Mouse (Mus musculus) cerebellum, postnatal 25 days (tissue): ENCODE data around the gene Phb.
"Not testable (repeated sequence)": the region's sequence is repeated elsewhere in the genome, so short reads cannot be mapped to it uniquely, and the experiment has no call there.

Experiments used
- DNase-seq, 2 experiments: peaks; one replicate each; pipeline ENCODE4 v3.0.0; 2021; ENCODE audit warnings: mixed read lengths in 2 of 2

Gene Phb

GRCm38 (mm10) chr11:95650981-95651380, 15.8 kb upstream of the Phb start:
- peak in 1 of 2 experiments; percentile 17 for DNase-seq

- no peak for DNase-seq
Observed at GRCm38 (mm10) chr11:95657449-95657848, 9.3 kb upstream of the Phb start.

GRCm38 (mm10) chr11:95667177-95667576, 420 bp downstream of the Phb start:
- DNase-seq = peak in 1 of 2 experiments; percentile 38

DNA sequence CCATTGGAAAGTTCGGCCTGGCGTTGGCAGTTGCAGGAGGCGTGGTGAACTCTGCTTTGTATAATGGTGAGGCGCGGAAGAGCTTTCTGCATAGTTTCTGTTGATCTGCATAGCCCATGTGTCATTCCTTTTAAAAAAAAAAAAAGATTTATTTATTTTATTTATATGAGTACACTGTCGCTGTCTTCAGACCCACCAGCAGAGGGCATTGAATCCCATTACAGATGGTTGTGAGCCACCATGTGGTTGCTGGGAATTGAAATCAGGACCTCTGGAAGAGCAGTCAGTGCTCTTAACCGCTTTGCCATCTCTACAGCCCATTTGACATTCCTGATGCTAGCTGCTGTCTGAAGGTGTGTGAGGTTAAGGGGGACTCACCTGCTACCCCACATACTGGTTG, 1.3 kb downstream of the Phb start:
- not testable (repeated sequence) for DNase-seq

- no peak for DNase-seq
Observed at GRCm38 (mm10) chr11:95675498-95675897, 8.7 kb downstream of the Phb start.

DNA sequence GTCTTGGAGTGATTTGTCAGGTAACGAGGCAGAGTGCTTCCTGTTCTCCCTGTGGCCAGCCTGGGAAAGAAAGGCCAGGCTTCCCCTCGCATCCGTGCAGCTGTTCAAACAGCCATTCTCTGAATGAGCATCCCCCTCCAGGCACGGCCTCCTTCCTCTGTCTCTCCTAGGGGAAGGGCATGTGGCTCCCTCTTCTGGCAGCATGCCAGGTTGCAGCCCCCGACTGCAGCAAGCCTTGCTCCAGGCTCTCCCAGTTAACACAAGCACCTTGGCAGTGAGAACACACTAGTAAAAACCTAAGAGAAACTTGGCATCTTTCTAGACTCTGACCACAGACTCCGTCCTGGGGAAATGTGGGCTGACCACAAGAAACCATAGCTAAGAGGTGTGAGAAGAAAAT, 9.6 kb downstream of the Phb start:
- DNase-seq = peak in 1 of 2 experiments; percentile 49

- no peak for DNase-seq
Observed at GRCm38 (mm10) chr11:95677925-95678701, 11.4 kb downstream of the Phb start.

DNA sequence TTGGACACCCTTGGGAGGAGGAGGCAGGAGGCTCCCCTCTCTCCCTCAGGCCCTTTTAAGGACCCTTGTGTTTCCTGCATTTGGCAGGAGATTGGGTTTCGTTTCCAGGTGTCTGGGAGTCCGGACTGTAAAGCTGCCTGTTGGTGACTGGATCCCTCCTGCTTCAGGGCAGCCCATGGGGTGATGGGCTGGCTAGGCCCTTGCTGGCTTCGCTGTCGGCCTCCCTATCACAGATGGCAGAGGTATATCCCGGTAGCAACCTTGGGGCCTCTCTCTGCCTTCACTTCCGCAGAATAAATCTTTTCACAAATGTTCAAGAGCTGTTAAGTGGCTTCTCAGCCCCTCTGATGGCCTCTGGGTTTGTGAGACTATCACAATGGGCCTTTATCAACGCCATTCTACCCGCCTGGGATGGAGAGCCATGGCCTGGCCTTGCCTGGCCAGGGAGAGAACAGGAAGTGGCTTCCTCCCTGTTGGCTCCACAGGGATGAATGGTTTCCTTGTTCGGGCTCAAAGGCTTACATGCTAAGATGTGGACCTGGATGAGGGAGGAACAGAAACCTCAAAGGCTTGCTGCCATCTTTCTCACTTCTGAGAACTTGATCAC, 15.3 kb downstream of the Phb start:
- DNase-seq = no peak

DNA sequence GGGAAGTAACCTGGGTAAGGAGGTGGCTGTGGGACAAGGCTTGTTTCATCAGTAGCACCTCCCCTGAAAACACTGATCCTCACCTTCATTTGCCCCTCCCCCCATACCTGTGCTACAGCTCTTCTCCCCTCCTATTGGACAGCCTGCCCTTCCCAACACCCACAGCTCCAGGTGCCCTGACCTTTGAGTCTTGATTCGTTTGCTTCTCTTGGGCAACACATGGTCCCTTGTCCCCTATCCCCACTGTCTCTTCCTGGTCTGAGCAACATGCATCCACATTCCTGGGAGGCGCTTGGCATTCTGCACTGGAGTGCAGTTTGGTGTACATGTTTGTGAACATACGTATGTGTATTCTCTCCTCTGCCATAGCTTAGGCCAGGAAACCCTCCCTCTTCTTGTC, 16.2 kb downstream of the Phb start:
- no peak for DNase-seq

- DNase-seq = peak; percentile 79 to 83
Observed at GRCm38 (mm10) chr11:95686031-95686430, 19.3 kb downstream of the Phb start.

DNA sequence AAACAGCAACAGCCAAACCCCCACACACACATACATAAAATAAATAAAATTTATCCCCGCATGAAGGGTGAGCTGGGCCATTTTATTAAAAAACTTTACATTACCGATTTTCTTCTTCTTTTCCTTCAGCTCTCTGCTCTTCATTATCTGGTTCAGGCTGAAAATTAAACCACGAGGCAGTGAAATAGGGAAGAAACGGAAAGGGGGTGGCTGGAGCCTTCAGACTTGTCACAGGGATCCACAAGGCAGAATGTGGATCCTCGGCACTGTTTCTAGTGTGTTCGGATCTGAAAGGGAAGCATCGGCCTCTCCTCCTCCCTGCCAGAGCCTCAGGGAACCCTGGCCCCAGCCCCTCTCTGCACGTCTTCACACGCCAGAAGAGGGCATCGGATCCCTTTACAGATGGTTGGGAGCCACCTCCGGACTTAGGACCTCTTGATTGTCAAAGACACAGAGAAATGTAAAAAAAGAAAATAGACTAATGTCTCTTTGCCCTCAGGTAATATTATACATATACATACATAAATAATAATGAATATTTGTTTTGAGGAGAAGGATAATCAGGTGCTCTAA, 20.4 kb downstream of the Phb start:
- no peak for DNase-seq

GRCm38 (mm10) chr11:95688515-95688914, 21.8 kb downstream of the Phb start:
- no peak for DNase-seq

DNA sequence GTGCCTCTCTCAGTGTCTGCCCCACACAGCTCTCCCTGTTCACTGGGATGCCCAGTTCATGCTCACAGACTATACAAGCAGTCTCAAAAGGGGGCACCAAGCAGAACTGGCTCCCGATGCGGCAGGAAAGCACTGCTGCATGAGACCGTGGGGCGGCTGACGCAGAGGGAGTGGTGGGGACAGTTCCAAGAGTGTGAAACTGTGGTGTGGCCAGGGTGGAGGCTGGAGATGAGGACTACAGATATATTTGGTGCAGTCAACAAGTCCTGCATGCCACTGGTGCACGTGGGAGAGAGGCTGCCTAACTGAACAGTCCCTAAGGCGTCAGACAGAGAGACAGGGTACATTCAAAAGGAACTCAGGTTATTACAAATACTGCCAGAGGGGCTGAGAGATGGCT, 22.2 kb downstream of the Phb start:
- DNase-seq = no peak

DNA sequence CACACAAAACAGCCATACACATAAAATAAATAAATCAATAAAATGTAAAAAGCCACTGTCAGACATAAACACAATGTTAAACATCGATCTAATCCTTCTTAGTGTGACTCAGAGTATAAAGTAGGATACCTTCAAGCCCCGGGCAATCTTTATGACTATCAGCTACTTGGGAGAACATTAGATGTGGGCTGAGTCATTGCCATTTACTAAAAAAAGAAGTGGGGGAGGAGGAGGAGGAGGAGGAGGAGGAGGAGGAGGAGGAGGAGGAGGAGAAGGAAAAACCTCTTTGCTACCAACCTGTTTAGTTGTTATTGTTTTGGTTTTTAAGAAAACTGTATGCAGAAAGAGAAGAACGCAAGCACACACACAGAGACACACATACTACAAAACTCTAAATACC, 22.8 kb downstream of the Phb start:
- DNase-seq = no peak

- peak in 1 of 2 experiments; percentile 25 for DNase-seq
Observed at GRCm38 (mm10) chr11:95698541-95698940, 31.8 kb downstream of the Phb start.

- DNase-seq = no peak
Observed at GRCm38 (mm10) chr11:95700778-95701739, 34.3 kb downstream of the Phb start.

DNA sequence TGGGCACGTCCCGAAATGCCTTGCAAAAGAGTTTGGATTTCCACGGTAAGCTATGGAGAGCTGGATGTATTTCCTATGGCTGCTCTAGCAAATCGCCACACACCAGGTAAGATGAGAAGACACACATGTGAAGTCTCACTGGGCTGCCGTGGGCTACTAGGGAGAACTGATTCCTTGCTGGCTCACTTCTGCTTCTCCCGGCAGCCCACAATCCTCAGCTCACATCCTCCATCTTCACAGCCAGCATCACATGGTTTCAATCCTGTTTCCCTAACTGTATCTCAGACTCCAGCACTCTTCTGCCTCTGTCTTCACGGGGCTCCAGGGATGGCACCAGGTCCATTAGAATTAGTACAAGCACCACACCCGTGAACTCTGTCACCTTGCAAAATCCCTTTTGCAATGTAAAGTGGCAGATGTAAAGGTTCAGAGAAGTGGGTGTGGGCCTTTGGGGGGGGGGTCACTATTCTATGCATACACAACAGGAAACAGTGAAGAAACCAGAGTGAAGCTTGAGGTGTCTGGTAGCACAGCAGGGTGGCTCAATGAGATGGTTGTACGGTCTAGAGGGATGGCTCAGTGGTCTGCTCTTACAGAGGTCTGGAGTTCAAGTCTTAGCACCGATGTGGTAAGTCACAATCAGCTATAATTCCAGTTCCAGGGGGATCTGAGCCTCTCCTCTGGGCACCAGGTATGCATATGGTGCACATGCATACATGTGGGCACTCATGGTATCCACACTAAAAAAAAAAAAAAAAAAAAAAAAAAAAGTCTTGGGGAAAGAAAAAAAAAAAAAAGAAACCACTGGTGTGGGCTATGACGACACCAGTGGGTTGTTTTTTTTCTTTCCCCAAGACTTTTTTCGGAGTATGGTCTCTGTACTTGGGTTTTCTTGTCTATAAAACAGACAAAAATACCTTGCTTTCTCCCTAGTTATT, 37.5 kb downstream of the Phb start:
- DNase-seq = no peak

GRCm38 (mm10) chr11:95704970-95705330, 38.2 kb downstream of the Phb start:
- DNase-seq = no peak

DNA sequence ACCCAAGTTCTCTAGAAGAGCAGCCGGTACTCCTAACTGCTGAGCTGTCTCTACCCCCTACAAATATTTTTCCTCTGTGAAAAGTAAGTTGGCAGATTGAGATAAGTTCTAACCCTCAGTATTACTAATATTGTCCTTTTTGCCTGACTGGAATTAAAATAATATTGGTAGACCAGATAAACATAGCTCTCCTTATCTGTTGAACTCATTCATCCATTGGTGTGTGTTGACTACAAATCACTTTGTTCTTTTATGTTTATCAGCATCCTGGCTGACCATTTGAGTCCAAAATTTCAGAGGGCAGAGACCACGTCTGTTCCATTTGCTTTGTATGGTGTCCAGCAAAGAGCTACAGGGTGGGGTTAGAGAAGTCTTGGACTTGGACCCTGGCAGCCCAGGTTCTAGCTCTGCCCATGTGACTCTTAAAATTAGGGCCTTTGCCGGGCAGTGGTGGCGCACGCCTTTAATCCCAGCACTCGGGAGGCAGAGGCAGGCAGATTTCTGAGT, 42.8 kb downstream of the Phb start:
- DNase-seq = no peak

DNA sequence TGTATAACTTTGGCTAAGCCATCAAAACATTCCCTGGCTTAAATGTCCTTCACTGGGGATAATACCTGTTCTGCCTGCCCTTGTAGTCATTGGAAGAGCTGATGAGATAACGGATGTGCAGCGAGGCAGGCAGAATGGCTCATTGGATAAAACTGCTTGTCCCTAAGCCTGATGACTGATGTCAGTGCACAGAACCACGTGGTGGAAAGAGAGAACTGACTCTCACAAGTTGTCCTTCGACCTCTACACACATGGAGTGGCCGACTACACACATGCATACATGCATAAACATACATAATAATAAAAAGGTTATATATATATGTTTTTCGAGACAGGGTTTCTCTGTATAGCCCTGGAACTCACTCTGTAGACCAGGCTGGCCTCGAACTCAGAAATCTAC, 43.7 kb downstream of the Phb start:
- DNase-seq = no peak

DNA sequence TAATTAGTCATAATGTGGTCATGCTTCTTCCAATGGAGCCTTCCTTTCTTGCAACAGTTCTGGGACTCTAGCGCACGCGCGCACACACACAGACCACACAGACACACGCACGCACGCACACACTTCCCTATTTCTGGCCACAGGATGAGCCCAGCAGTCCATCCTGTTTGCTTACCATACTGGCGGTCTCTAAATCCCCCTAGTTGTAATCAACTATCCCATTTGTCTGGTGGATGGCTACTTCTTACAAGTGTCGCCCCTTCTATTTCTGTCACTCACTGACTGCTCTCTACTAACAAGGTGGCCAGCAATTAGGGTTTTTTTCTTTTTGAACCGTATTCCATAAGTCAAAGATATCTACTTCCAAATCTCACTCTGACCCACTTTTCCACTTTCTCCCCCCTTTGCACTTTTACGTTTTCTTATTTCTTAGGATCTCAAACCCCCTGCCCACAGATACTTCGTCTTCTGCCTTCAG, 45.4 kb downstream of the Phb start:
- DNase-seq = peak; percentile 30 to 53
